Mouse (Mus musculus) gastrocnemius, adult 2 months (tissue): ENCODE measurements at regions not wholly inside any gene's neighbourhood (a gene's known extent, or its start where the extent isn't known, plus 50 kb on each side); places are given as distances from the start of the nearest gene placed in this dataset.
A peak's percentile ranks its signal among the peaks of the same experiment; 100 is the strongest.

Experiments used
- DNase-seq: peaks from one replicate; pipeline ENCODE4 v3.0.0; 2022
- H3K27ac ChIP-seq: fragments of 200-600 bp; 2 replicates; pipeline ENCODE4 v1.8.1; 2022; ENCODE audit warnings: mild to moderate bottlenecking
- H3K4me3 ChIP-seq: fragments of 200-600 bp; 2 replicates; pipeline ENCODE4 v1.8.1; 2022; ENCODE audit warnings: mild to moderate bottlenecking, moderate library complexity
- CTCF ChIP-seq: fragments of 200-600 bp; IDR thresholded peaks from 2 replicates; pipeline ENCODE4 v1.8.1; 2022; ENCODE audit warnings: antibody characterized with exemption, mild to moderate bottlenecking, moderate library complexity
- intact Hi-C: fragments of 180-260 bp; cut with DNase I; formaldehyde crosslinking; loops from one replicate; pipeline ENCODE4 v1.15.1; 2025

- no peak for TF ChIP-seq CTCF
- Histone ChIP-seq H3K27ac (no peak overlapping the region), H3K4me3 (no peak overlapping the region)
- no peak for DNase-seq
- intact Hi-C loops: no loop called here
These were observed 276.2 kb upstream of the 1700056E22Rik start for GRCm38 (mm10) chr1:184310185-184310815.

- intact Hi-C loops: no loop called here
- H3K27ac ChIP-seq: no peak overlapping the region
- no peak for DNase-seq
- no peak for TF ChIP-seq CTCF
- no peak overlapping the region for H3K4me3 ChIP-seq
These were observed 270.7 kb upstream of the 1700056E22Rik start for GRCm38 (mm10) chr1:184304813-184305212.

DNA sequence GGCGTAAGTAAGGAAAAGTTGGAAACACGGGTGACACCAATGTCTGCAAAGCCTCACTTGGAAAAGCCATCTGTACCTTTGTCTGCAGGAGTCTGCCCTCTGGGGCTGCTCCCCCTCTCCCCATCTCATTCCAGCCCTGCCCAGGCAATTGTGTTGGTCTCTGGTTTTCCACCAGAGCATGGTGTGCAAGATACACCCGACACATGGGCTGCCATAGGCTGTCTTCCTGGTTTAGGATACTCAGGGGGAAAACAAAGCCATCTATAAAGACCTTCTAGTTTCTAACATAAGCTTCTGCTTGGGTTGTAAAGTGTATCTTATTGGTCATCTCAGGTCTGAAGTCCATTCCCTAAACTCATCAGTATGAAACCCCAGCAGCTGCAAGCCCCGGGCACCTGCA, 270.1 kb upstream of the 1700056E22Rik start:
- no peak for DNase-seq
- Histone ChIP-seq H3K4me3 (no peak overlapping the region), H3K27ac (no peak overlapping the region)
- no peak for TF ChIP-seq CTCF
- intact Hi-C loops: no loop called here

GRCm38 (mm10) chr1:184298701-184299100, 264.6 kb upstream of the 1700056E22Rik start:
- no peak overlapping the region for H3K27ac ChIP-seq
- TF ChIP-seq CTCF: no peak
- intact Hi-C loops: no loop called here
- no peak for DNase-seq
- H3K4me3 ChIP-seq: no peak overlapping the region

GRCm38 (mm10) chr1:184297001-184297740, 263.1 kb upstream of the 1700056E22Rik start:
- no peak overlapping the region for H3K4me3 ChIP-seq
- TF ChIP-seq CTCF: no peak
- DNase-seq: no peak
- peak overlapping the region; percentile 35 for H3K27ac ChIP-seq
- intact Hi-C loops: no loop called here

DNA sequence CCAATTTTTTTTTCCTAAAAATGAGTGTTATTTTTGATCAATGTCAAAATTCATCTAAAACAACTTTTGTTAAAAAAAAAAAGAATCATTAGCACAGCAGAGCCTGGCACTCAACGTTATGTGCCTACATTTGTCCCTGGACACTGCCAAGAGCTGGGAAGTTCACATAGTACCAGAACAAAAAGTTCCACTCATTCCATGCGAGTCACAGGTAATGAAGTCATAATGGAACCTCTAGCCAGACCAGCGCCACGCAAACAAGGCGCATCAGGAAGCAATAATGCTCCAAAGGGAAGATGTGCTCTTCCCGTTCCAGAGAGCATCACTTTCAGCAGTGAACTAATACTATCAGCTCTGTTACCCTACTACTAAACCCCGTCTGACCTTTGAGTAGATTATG, 257.0 kb upstream of the 1700056E22Rik start:
- intact Hi-C loops: no loop called here
- no peak for TF ChIP-seq CTCF
- DNase-seq: no peak
- Histone ChIP-seq H3K4me3 (no peak overlapping the region), H3K27ac (0 out of 2 replicates have a peak overlapping the region, but pooled peaks have one; percentile 63)

DNA sequence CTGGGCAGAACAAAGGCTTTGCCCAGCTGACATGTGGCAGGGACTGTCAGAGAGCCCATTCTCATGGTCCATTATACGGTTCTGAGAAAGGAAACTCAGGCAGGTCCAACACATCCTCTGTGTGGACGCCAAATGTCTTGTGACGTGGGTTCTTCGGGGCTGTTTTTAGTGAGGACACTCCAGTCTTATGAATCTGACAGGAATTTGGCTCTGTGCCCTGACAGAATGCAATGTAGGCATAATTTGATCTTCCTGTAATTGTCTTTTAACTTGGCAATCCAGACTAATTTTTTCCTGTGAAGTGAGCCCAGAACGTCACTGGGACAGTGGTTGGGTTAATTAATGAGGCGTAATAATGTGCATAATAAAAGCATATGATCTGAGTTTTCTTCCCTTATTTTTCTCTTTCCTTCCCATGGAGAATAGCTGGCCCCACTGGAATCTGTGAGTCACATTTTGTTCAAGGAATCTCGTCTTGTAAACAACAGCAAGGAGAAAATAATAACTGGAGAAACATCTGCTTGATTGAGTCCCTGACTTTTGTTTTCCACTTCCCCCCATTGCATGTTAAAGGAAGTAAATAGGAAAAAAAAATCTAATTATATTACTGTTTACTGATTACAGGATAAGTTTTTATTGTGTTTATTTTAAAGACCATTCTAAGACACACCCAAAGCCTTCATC, 255.8 kb upstream of the 1700056E22Rik start:
- TF ChIP-seq CTCF: no peak
- DNase-seq: peak; percentile 59
- H3K4me3 ChIP-seq: no peak overlapping the region
- intact Hi-C loops: no loop called here
- H3K27ac ChIP-seq: peak overlapping the region; percentile 63

- no peak overlapping the region for H3K4me3 ChIP-seq
- no peak overlapping the region for H3K27ac ChIP-seq
- DNase-seq: no peak
- intact Hi-C loops: no loop called here
- no peak for TF ChIP-seq CTCF
These were observed 247.7 kb upstream of the 1700056E22Rik start for GRCm38 (mm10) chr1:184281768-184282167.

- no peak overlapping the region for H3K4me3 ChIP-seq
- no peak for DNase-seq
- intact Hi-C loops: loop anchor here (5.0 kb wide), 1 partner anchor 108 kb away; no protein-coding TSS in a partner anchor
- H3K27ac ChIP-seq: peak overlapping the region; percentile 38
- TF ChIP-seq CTCF: no peak
These were observed 245.2 kb upstream of the 1700056E22Rik start for GRCm38 (mm10) chr1:184279263-184279662.

GRCm38 (mm10) chr1:184277001-184277400, 242.9 kb upstream of the 1700056E22Rik start:
- intact Hi-C loops: loop anchor here (5.0 kb wide), 1 partner anchor 110 kb away; no protein-coding TSS in a partner anchor
- no peak overlapping the region for H3K27ac ChIP-seq
- TF ChIP-seq CTCF: no peak
- H3K4me3 ChIP-seq: no peak overlapping the region
- DNase-seq: no peak

- no peak for DNase-seq
- TF ChIP-seq CTCF: no peak
- no peak overlapping the region for H3K4me3 ChIP-seq
- H3K27ac ChIP-seq: no peak overlapping the region
- intact Hi-C loops: loop anchor here (5.0 kb wide), 1 partner anchor 111 kb away; no protein-coding TSS in a partner anchor
These were observed 241.8 kb upstream of the 1700056E22Rik start for GRCm38 (mm10) chr1:184275877-184276276.

GRCm38 (mm10) chr1:184275396-184275795, 241.3 kb upstream of the 1700056E22Rik start:
- no peak for TF ChIP-seq CTCF
- DNase-seq: no peak
- Histone ChIP-seq H3K4me3 (no peak overlapping the region), H3K27ac (no peak overlapping the region)
- intact Hi-C loops: loop anchor here (5.0 kb wide), 1 partner anchor 112 kb away; no protein-coding TSS in a partner anchor

- H3K4me3 ChIP-seq: no peak overlapping the region
- TF ChIP-seq CTCF: no peak
- no peak overlapping the region for H3K27ac ChIP-seq
- intact Hi-C loops: loop anchor here (5.0 kb wide), 1 partner anchor 113 kb away; no protein-coding TSS in a partner anchor
- DNase-seq: no peak
These were observed 240.6 kb upstream of the 1700056E22Rik start for GRCm38 (mm10) chr1:184274704-184275103.
